Mouse (Mus musculus) liver, embryonic 12.5 days (tissue): ENCODE results near the gene Sipa1l2. TPM values are rescaled to one million over a fixed set of nuclear protein-coding genes. Genes with fewer than 3 reads are reported as not detected.
A peak's percentile ranks its signal among the peaks of the same experiment; 100 is the strongest.

ENCODE experiments used
- ATAC-seq: fragments of 200-750 bp; cut with Nextera tagmentation; 2 replicates; pipeline ENCODE4 v1.8.0; 2017; ENCODE audit warnings: moderate number of reproducible peaks, mild to moderate bottlenecking, moderate library complexity
- H3K27ac ChIP-seq: fragments of 300-500 bp; sonication (generic); 2 replicates; pipeline ENCODE4 v1.5.1; 2016; ENCODE audit warnings: mild to moderate bottlenecking
- H3K27me3 ChIP-seq: fragments of 300-500 bp; sonication (generic); replicated peaks from 2 replicates; pipeline ENCODE4 v1.6.1; 2016; ENCODE audit warnings: mild to moderate bottlenecking, moderate library complexity
- H3K36me3 ChIP-seq: fragments of 300-500 bp; sonication (generic); 2 replicates; pipeline ENCODE4 v1.6.1; 2016; ENCODE audit warnings: mild to moderate bottlenecking, moderate library complexity
- H3K4me1 ChIP-seq: fragments of 300-500 bp; sonication (generic); 2 replicates; pipeline ENCODE4 v1.6.1; 2016
- H3K4me2 ChIP-seq: fragments of 300-500 bp; sonication (generic); 2 replicates; pipeline ENCODE4 v1.6.1; 2016; ENCODE audit warnings: mild to moderate bottlenecking, moderate library complexity
- H3K4me3 ChIP-seq: fragments of 300-500 bp; sonication (generic); 2 replicates; pipeline ENCODE4 v1.5.1; 2016; ENCODE audit warnings: mild to moderate bottlenecking, moderate library complexity
- H3K9ac ChIP-seq: fragments of 300-500 bp; sonication (generic); 2 replicates; pipeline ENCODE4 v1.6.1; 2016; ENCODE audit warnings: mild to moderate bottlenecking, moderate library complexity
- H3K9me3 ChIP-seq: fragments of 300-500 bp; sonication (generic); replicated peaks from 2 replicates; pipeline ENCODE4 v1.6.1; 2016; ENCODE audit warnings: mild to moderate bottlenecking, moderate library complexity
- WGBS: fragments of 180-500 bp; shearing (Covaris S2); methylation state at CpG from one replicate; pipeline ENCODE4 v1.1.7; 2016; ENCODE audit not compliant: insufficient replicate concordance; 5-methylcytosine and 5-hydroxymethylcytosine counted together
- polyA plus RNA-seq: library from polyadenylated mRNA; unstranded; fragments of >200 nt; fragmentation: Nextera tagmentation; extraction: Ambion mirVana; gene quantifications from 2 replicates; pipeline ENCODE4 v1.2.1, GENCODE M21; 2016

Gene Sipa1l2
- polyA plus RNA-seq, 1 experiment from 2014 or later: 1.9 TPM

GRCm38 (mm10) chr8:125557391-125558108, 12.1 kb downstream of the Sipa1l2 start:
- Histone ChIP-seq H3K4me2 (no peak overlapping the region), H3K36me3 (no peaks in the 10 kb centered on the region), H3K4me1 (peaks cover 29% of the 10 kb centered on the region), H3K27me3 (peaks cover 31% of the 10 kb centered on the region), H3K4me3 (no peak overlapping the region), H3K27ac (no peak overlapping the region), H3K9ac (no peak overlapping the region), H3K9me3 (no peaks in the 10 kb centered on the region)
- 64% methylated on average over 10 of the region's 10 CpGs for WGBS
- no peak for ATAC-seq

- H3K4me3 ChIP-seq: no peak overlapping the region
- no peaks in the 10 kb centered on the region for H3K36me3 ChIP-seq
- 58% methylated on average over 5 of the region's 5 CpGs for WGBS
- H3K27ac ChIP-seq: no peak overlapping the region
- no peaks in the 10 kb centered on the region for H3K9me3 ChIP-seq
- no peak overlapping the region for H3K4me2 ChIP-seq
- peaks cover 29% of the 10 kb centered on the region for H3K27me3 ChIP-seq
- H3K9ac ChIP-seq: no peak overlapping the region
- H3K4me1 ChIP-seq: peaks cover 29% of the 10 kb centered on the region
- no peak for ATAC-seq
Observed at GRCm38 (mm10) chr8:125556706-125557105, 12.9 kb downstream of the Sipa1l2 start.

GRCm38 (mm10) chr8:125550567-125550966, 19.0 kb downstream of the Sipa1l2 start:
- Histone ChIP-seq H3K4me3 (no peak overlapping the region), H3K4me1 (peaks cover 7% of the 10 kb centered on the region), H3K9ac (no peak overlapping the region), H3K27ac (no peak overlapping the region), H3K27me3 (peaks cover 10% of the 10 kb centered on the region), H3K9me3 (no peaks in the 10 kb centered on the region), H3K4me2 (no peak overlapping the region), H3K36me3 (no peaks in the 10 kb centered on the region)
- no peak for ATAC-seq
- WGBS: 64% methylated on average over 4 of the region's 4 CpGs

- Histone ChIP-seq H3K9ac (no peak overlapping the region), H3K36me3 (no peaks in the 10 kb centered on the region), H3K27me3 (peaks cover 5% of the 10 kb centered on the region; the same call in 1 of the 2 replicates), H3K9me3 (no peaks in the 10 kb centered on the region), H3K4me3 (no peak overlapping the region), H3K27ac (no peak overlapping the region), H3K4me1 (peaks cover 18% of the 10 kb centered on the region), H3K4me2 (no peak overlapping the region)
- no peak for ATAC-seq
- 59% methylated on average over 3 of the region's 3 CpGs for WGBS
Observed at GRCm38 (mm10) chr8:125547296-125547695, 22.3 kb downstream of the Sipa1l2 start.

- no peak overlapping the region for H3K27ac ChIP-seq
- H3K9me3 ChIP-seq: no peaks in the 10 kb centered on the region
- ATAC-seq: no peak
- WGBS: 64% methylated on average over 9 of the region's 9 CpGs
- no peaks in the 10 kb centered on the region for H3K36me3 ChIP-seq
- H3K4me1 ChIP-seq: peaks cover 18% of the 10 kb centered on the region
- H3K27me3 ChIP-seq: peaks cover 5% of the 10 kb centered on the region; the same call in 1 of the 2 replicates
- H3K4me2 ChIP-seq: no peak overlapping the region
- no peak overlapping the region for H3K4me3 ChIP-seq
- no peak overlapping the region for H3K9ac ChIP-seq
Observed at GRCm38 (mm10) chr8:125545866-125546265, 23.7 kb downstream of the Sipa1l2 start.

- Histone ChIP-seq H3K27ac (no peak overlapping the region), H3K9me3 (no peaks in the 10 kb centered on the region), H3K4me3 (no peak overlapping the region), H3K4me1 (peaks cover 18% of the 10 kb centered on the region), H3K27me3 (peaks cover 5% of the 10 kb centered on the region; the same call in 1 of the 2 replicates), H3K4me2 (no peak overlapping the region), H3K9ac (no peak overlapping the region), H3K36me3 (no peaks in the 10 kb centered on the region)
- peak; percentile 28 for ATAC-seq
- 61% methylated on average over 11 of the region's 11 CpGs for WGBS
Observed at GRCm38 (mm10) chr8:125542893-125543613, 26.6 kb downstream of the Sipa1l2 start.

- Histone ChIP-seq H3K4me1 (peaks cover 18% of the 10 kb centered on the region), H3K27me3 (no peaks in the 10 kb centered on the region), H3K9ac (no peak overlapping the region), H3K9me3 (no peaks in the 10 kb centered on the region), H3K4me2 (no peak overlapping the region), H3K36me3 (0 out of 2 replicates have a peak, but pooled peaks cover 4% of the 10 kb centered on the region), H3K4me3 (no peak overlapping the region), H3K27ac (no peak overlapping the region)
- WGBS: 67% methylated on average over 13 of the region's 13 CpGs
- ATAC-seq: no peak
Observed at GRCm38 (mm10) chr8:125539056-125540013, 30.3 kb downstream of the Sipa1l2 start.

- no peak overlapping the region for H3K4me3 ChIP-seq
- H3K27ac ChIP-seq: no peak overlapping the region
- ATAC-seq: no peak
- H3K9me3 ChIP-seq: no peaks in the 10 kb centered on the region
- no peak overlapping the region for H3K9ac ChIP-seq
- peaks cover 21% of the 10 kb centered on the region for H3K4me1 ChIP-seq
- WGBS: 46% methylated on average over 6 of the region's 6 CpGs
- H3K36me3 ChIP-seq: 0 out of 2 replicates have a peak, but pooled peaks cover 4% of the 10 kb centered on the region
- H3K27me3 ChIP-seq: no peaks in the 10 kb centered on the region
- H3K4me2 ChIP-seq: no peak overlapping the region
Observed at GRCm38 (mm10) chr8:125538265-125538664, 31.3 kb downstream of the Sipa1l2 start.

GRCm38 (mm10) chr8:125533709-125534108, 35.9 kb downstream of the Sipa1l2 start:
- H3K4me1 ChIP-seq: peaks cover 29% of the 10 kb centered on the region
- WGBS: 40% methylated on average over 7 of the region's 7 CpGs
- H3K27me3 ChIP-seq: no peaks in the 10 kb centered on the region
- no peak for ATAC-seq
- H3K9ac ChIP-seq: no peak overlapping the region
- 0 out of 2 replicates have a peak, but pooled peaks cover 4% of the 10 kb centered on the region for H3K36me3 ChIP-seq
- no peak overlapping the region for H3K27ac ChIP-seq
- no peak overlapping the region for H3K4me2 ChIP-seq
- H3K4me3 ChIP-seq: no peak overlapping the region
- no peaks in the 10 kb centered on the region for H3K9me3 ChIP-seq

- Histone ChIP-seq H3K27ac (no peak overlapping the region), H3K27me3 (no peaks in the 10 kb centered on the region), H3K9ac (no peak overlapping the region), H3K4me1 (peaks cover 31% of the 10 kb centered on the region), H3K36me3 (0 out of 2 replicates have a peak, but pooled peaks cover 4% of the 10 kb centered on the region), H3K4me3 (no peak overlapping the region), H3K9me3 (no peaks in the 10 kb centered on the region), H3K4me2 (no peak overlapping the region)
- 73% methylated on average over 8 of the region's 8 CpGs for WGBS
- no peak for ATAC-seq
Observed at GRCm38 (mm10) chr8:125532953-125533352, 36.7 kb downstream of the Sipa1l2 start.

GRCm38 (mm10) chr8:125532177-125532576, 37.4 kb downstream of the Sipa1l2 start:
- no peak for ATAC-seq
- Histone ChIP-seq H3K27me3 (no peaks in the 10 kb centered on the region), H3K4me3 (no peak overlapping the region), H3K9ac (no peak overlapping the region), H3K9me3 (no peaks in the 10 kb centered on the region), H3K36me3 (no peaks in the 10 kb centered on the region), H3K4me1 (peaks cover 39% of the 10 kb centered on the region), H3K27ac (no peak overlapping the region), H3K4me2 (no peak overlapping the region)
- WGBS: 39% methylated on average over 7 of the region's 7 CpGs
